Mouse (Mus musculus) MEL (cell line): ENCODE data around the gene Epha6. TPM values are rescaled to one million over a fixed set of nuclear protein-coding genes. Genes with fewer than 3 reads are reported as not detected.

Source experiments
- DNase-seq: peaks from one replicate; pipeline ENCODE4 v3.0.0; 2011; ENCODE audit warnings: low read depth, low spot score
- H3K27ac ChIP-seq: 2 replicates; pipeline ENCODE4 v1.5.1; 2012; ENCODE audit warnings: low read depth, mild to moderate bottlenecking, control low read depth, low read length, moderate library complexity; ENCODE audit not compliant: control insufficient read depth
- H3K27me3 ChIP-seq, 2 experiments: fragments of 150-350 bp in 1 of 2; sonication (generic) in 1 of 2; 2 replicates each; pipeline ENCODE4 v1.6.1; 2012; ENCODE audit warnings: low read length in 2 of 2, mild to moderate bottlenecking in 2 of 2, improper control_type of control experiment in 1 of 2, moderate library complexity in 1 of 2; ENCODE audit not compliant: insufficient read depth in 2 of 2, control insufficient read depth in 1 of 2
- H3K36me3 ChIP-seq, 2 experiments: 2 replicates each; pipeline ENCODE4 v1.6.1; 2012 to 2014; ENCODE audit warnings: low read length in 2 of 2, improper control_type of control experiment in 1 of 2, inconsistent platforms in 1 of 2, mild to moderate bottlenecking in 1 of 2; ENCODE audit not compliant: insufficient read depth in 2 of 2, control insufficient read depth in 1 of 2
- H3K4me1 ChIP-seq, 2 experiments: fragments of 150-350 bp in 1 of 2; sonication (generic) in 1 of 2; 2 replicates each; pipeline ENCODE4 v1.6.1; 2012; ENCODE audit warnings: low read length in 2 of 2, improper control_type of control experiment in 1 of 2, mild to moderate bottlenecking in 1 of 2; ENCODE audit not compliant: insufficient read depth in 2 of 2, control insufficient read depth in 1 of 2
- H3K4me3 ChIP-seq, 2 experiments: fragments of 150-350 bp in 1 of 2; sonication (generic) in 1 of 2; 2 replicates each; pipeline ENCODE4 v1.5.1; 2012; ENCODE audit warnings: low read depth in 2 of 2, low read length in 2 of 2, mild to moderate bottlenecking in 2 of 2, moderate library complexity in 2 of 2, control low read depth in 1 of 2, improper control_type of control experiment in 1 of 2; ENCODE audit not compliant: control insufficient read depth in 1 of 2, insufficient read depth in 1 of 2
- H3K79me2 ChIP-seq: 2 replicates; pipeline ENCODE4 v1.6.1; 2012; ENCODE audit warnings: mild to moderate bottlenecking, low read length, moderate library complexity; ENCODE audit not compliant: control insufficient read depth, poor library complexity, insufficient read depth
- H3K9ac ChIP-seq: 2 replicates; pipeline ENCODE4 v1.6.1; 2012; ENCODE audit warnings: low read depth, mild to moderate bottlenecking, control low read depth, low read length, moderate library complexity; ENCODE audit not compliant: control insufficient read depth, poor library complexity, severe bottlenecking
- H3K9me3 ChIP-seq: fragments of 150-350 bp; sonication (generic); replicated peaks from 2 replicates; pipeline ENCODE4 v1.6.1; 2012; ENCODE audit warnings: mild to moderate bottlenecking, low read length, improper control_type of control experiment, moderate library complexity; ENCODE audit not compliant: insufficient read depth
- BHLHE40 ChIP-seq: IDR thresholded peaks from 2 replicates; pipeline ENCODE4 v1.6.1; 2012; ENCODE audit warnings: low read depth, mild to moderate bottlenecking, inconsistent platforms, low read length, improper control_type of control experiment, borderline replicate concordance
- CHD1 ChIP-seq: IDR thresholded peaks from 2 replicates; pipeline ENCODE4 v1.6.1; 2012; ENCODE audit warnings: low read depth, mild to moderate bottlenecking, inconsistent platforms, low read length, improper control_type of control experiment
- CTCF ChIP-seq, 3 experiments: IDR thresholded peaks in 2 of 3; conservative IDR thresholded peaks in 1 of 3; 2 replicates each; pipeline ENCODE4 v1.5.1; 2011 to 2012; ENCODE audit warnings: low read length in 3 of 3, low read depth in 2 of 3, mild to moderate bottlenecking in 2 of 3, improper control_type of control experiment in 1 of 3, inconsistent platforms in 1 of 3, mixed read lengths in 1 of 3, moderate library complexity in 1 of 3; ENCODE audit not compliant: control insufficient read depth in 1 of 3, insufficient read depth in 1 of 3, poor library complexity in 1 of 3, severe bottlenecking in 1 of 3
- E2F4 ChIP-seq: IDR thresholded peaks from 2 replicates; pipeline ENCODE4 v1.6.1; 2011; ENCODE audit warnings: low read depth, low read length, improper control_type of control experiment, borderline replicate concordance
- EP300 ChIP-seq, 2 experiments: IDR thresholded peaks; 2 replicates each; pipeline ENCODE4 v1.6.1; 2011; ENCODE audit warnings: improper control_type of control experiment in 2 of 2, low read length in 2 of 2, low read depth in 1 of 2, mild to moderate bottlenecking in 1 of 2
- ETS1 ChIP-seq: IDR thresholded peaks from 2 replicates; pipeline ENCODE4 v1.6.1; 2012; ENCODE audit warnings: low read depth, mild to moderate bottlenecking, inconsistent platforms, low read length, improper control_type of control experiment, moderate library complexity
- GATA1 ChIP-seq: IDR thresholded peaks from 2 replicates; pipeline ENCODE4 v1.6.1; 2011; ENCODE audit warnings: low read depth, low read length, improper control_type of control experiment
- HCFC1 ChIP-seq: IDR thresholded peaks from 2 replicates; pipeline ENCODE4 v1.6.1; 2012; ENCODE audit warnings: low read depth, mild to moderate bottlenecking, inconsistent platforms, low read length, improper control_type of control experiment, moderate library complexity
- JUND ChIP-seq: IDR thresholded peaks from 2 replicates; pipeline ENCODE4 v1.6.1; 2011; ENCODE audit warnings: low read depth, mild to moderate bottlenecking, improper control_type of control experiment, low read length
- MAX ChIP-seq: IDR thresholded peaks from 2 replicates; pipeline ENCODE4 v1.6.1; 2011; ENCODE audit warnings: low read length, improper control_type of control experiment
- MEF2A ChIP-seq: IDR thresholded peaks from 2 replicates; pipeline ENCODE4 v1.6.1; 2014; ENCODE audit warnings: low read depth, mild to moderate bottlenecking, inconsistent platforms, low read length, improper control_type of control experiment; ENCODE audit not compliant: poor library complexity, insufficient replicate concordance, severe bottlenecking; ENCODE audit errors: extremely low read depth
- MXI1 ChIP-seq: IDR thresholded peaks from 2 replicates; pipeline ENCODE4 v1.6.1; 2011; ENCODE audit warnings: mild to moderate bottlenecking, low read depth, low read length, improper control_type of control experiment
- MYC ChIP-seq: IDR thresholded peaks from 2 replicates; pipeline ENCODE4 v1.6.1; 2011; ENCODE audit warnings: low read depth, mild to moderate bottlenecking, low read length, improper control_type of control experiment, moderate library complexity
- POLR2A ChIP-seq, 2 experiments: IDR thresholded peaks; 2 replicates each; pipeline ENCODE4 v1.6.1; 2011 to 2012; ENCODE audit warnings: low read length in 2 of 2, mild to moderate bottlenecking in 2 of 2, control low read depth in 1 of 2, improper control_type of control experiment in 1 of 2, low read depth in 1 of 2, moderate library complexity in 1 of 2; ENCODE audit not compliant: control insufficient read depth in 1 of 2, insufficient read depth in 1 of 2, poor library complexity in 1 of 2
- POLR2AphosphoS2 ChIP-seq: IDR thresholded peaks from 2 replicates; pipeline ENCODE4 v1.6.1; 2011; ENCODE audit warnings: low read length, improper control_type of control experiment
- SIN3A ChIP-seq: IDR thresholded peaks from 2 replicates; pipeline ENCODE4 v1.6.1; 2012; ENCODE audit warnings: low read length, improper control_type of control experiment, inconsistent platforms
- SMC3 ChIP-seq: IDR thresholded peaks from 2 replicates; pipeline ENCODE4 v1.6.1; 2011; ENCODE audit warnings: low read depth, low read length, improper control_type of control experiment
- TBP ChIP-seq: IDR thresholded peaks from 2 replicates; pipeline ENCODE4 v1.8.0; 2011; ENCODE audit warnings: low read depth, low read length, improper control_type of control experiment
- UBTF ChIP-seq: IDR thresholded peaks from 2 replicates; pipeline ENCODE4 v1.6.1; 2012; ENCODE audit warnings: low read depth, mild to moderate bottlenecking, inconsistent platforms, low read length, improper control_type of control experiment, moderate library complexity, borderline replicate concordance; ENCODE audit not compliant: insufficient read depth
- USF1 ChIP-seq: IDR thresholded peaks from 2 replicates; pipeline ENCODE4 v1.6.1; 2014; ENCODE audit warnings: low read depth, mild to moderate bottlenecking, inconsistent platforms, low read length, improper control_type of control experiment, moderate library complexity
- USF2 ChIP-seq, 2 experiments: IDR thresholded peaks; 2 replicates each; pipeline ENCODE4 v1.6.1; 2011 to 2012; ENCODE audit warnings: improper control_type of control experiment in 2 of 2, low read length in 2 of 2, borderline replicate concordance in 1 of 2, inconsistent platforms in 1 of 2, low read depth in 1 of 2, mild to moderate bottlenecking in 1 of 2; ENCODE audit not compliant: insufficient read depth in 1 of 2
- ZC3H11A ChIP-seq: IDR thresholded peaks from 2 replicates; pipeline ENCODE4 v1.6.1; 2012; ENCODE audit warnings: low read depth, mild to moderate bottlenecking, inconsistent platforms, low read length, improper control_type of control experiment
- ZKSCAN1 ChIP-seq: IDR thresholded peaks from 2 replicates; pipeline ENCODE4 v1.6.1; 2012; ENCODE audit warnings: low read depth, mild to moderate bottlenecking, inconsistent platforms, low read length, improper control_type of control experiment, moderate library complexity
- ZMIZ1 ChIP-seq: IDR thresholded peaks from 2 replicates; pipeline ENCODE4 v1.6.1; 2012; ENCODE audit warnings: low read depth, mild to moderate bottlenecking, inconsistent platforms, low read length, improper control_type of control experiment, moderate library complexity
- ZNF384 ChIP-seq: IDR thresholded peaks from 2 replicates; pipeline ENCODE4 v1.6.1; 2012; ENCODE audit warnings: low read depth, mild to moderate bottlenecking, inconsistent platforms, low read length, improper control_type of control experiment
- polyA plus RNA-seq, 2 experiments: library from polyadenylated mRNA; stranded (reverse) in 1 of 2; unstranded in 1 of 2; fragments of >175 nt in 1 of 2; fragments of >200 nt in 1 of 2; gene quantifications; 2 replicates each; pipeline versions ENCODE4 v1.2.1 to v1.2.4; 2012; ENCODE audit warnings: low replicate concordance in 2 of 2, low read depth in 1 of 2; ENCODE audit not compliant: insufficient read length in 2 of 2, insufficient read depth in 1 of 2, missing spikeins in 1 of 2
- total RNA-seq: library from RNA; depleted of rRNA; stranded (reverse); fragments of 300-350 nt; gene quantifications from 2 replicates; pipeline ENCODE4 v1.2.3, GENCODE M21; 2012

Epha6 gene
- total and polyA plus RNA-seq, 3 experiments: not detected

- no peak for TF ChIP-seq BHLHE40
- TF ChIP-seq USF1: no peak
- TF ChIP-seq CTCF (IDR thresholded peaks at IDR 0.05 in 2 of 3, conservative IDR thresholded peaks at IDR 0.05 in 1 of 3; ENCODE audit: control insufficient read depth in 1 of 3, insufficient read depth in 1 of 3, low read depth in 2 of 3, low read length in 3 of 3, poor library complexity in 1 of 3, severe bottlenecking in 1 of 3): no peak
- TF ChIP-seq ZMIZ1: no peak
- TF ChIP-seq MXI1: no peak
These were observed 171.1 kb downstream of the Epha6 start (continued) for GRCm38 (mm10) chr16:60434241-60434640.

- H3K27me3 ChIP-seq: no peaks in the 10 kb centered on the region
- DNase-seq: no peak
- no peak overlapping the region for H3K27ac ChIP-seq
- H3K9ac ChIP-seq: no peak overlapping the region
- H3K4me1 ChIP-seq: no peaks in the 10 kb centered on the region
- no peak for TF ChIP-seq MYC
- TF ChIP-seq GATA1: no peak
- TF ChIP-seq POLR2AphosphoS2: no peak
- no peak for TF ChIP-seq HCFC1
- no peak for TF ChIP-seq BHLHE40
- TF ChIP-seq E2F4: no peak
- TF ChIP-seq TBP: no peak
- no peak for TF ChIP-seq ETS1
- no peak for TF ChIP-seq SIN3A
- TF ChIP-seq MXI1: no peak
- no peak for TF ChIP-seq SMC3
- no peak for TF ChIP-seq MAX
- TF ChIP-seq EP300 (IDR thresholded peaks at IDR 0.05; ENCODE audit: low read depth in 1 of 2, low read length in 2 of 2): no peak
- TF ChIP-seq POLR2A (IDR thresholded peaks at IDR 0.05; ENCODE audit: control insufficient read depth in 1 of 2, insufficient read depth in 1 of 2, low read depth in 1 of 2, low read length in 2 of 2, poor library complexity in 1 of 2): no peak
- TF ChIP-seq USF2 (IDR thresholded peaks at IDR 0.05; ENCODE audit: borderline replicate concordance in 1 of 2, insufficient read depth in 1 of 2, low read depth in 1 of 2, low read length in 2 of 2): no peak
- no peaks in the 10 kb centered on the region for H3K9me3 ChIP-seq
- no peaks in the 10 kb centered on the region for H3K79me2 ChIP-seq
- no peaks in the 10 kb centered on the region for H3K36me3 ChIP-seq
- H3K4me3 ChIP-seq: no peak overlapping the region
These were observed 210.0 kb downstream of the Epha6 start for GRCm38 (mm10) chr16:60395306-60395705.

GRCm38 (mm10) chr16:60392961-60393360 is 212.4 kb downstream of the Epha6 start:
- no peaks in the 10 kb centered on the region for H3K9me3 ChIP-seq
- no peaks in the 10 kb centered on the region for H3K36me3 ChIP-seq
- no peak overlapping the region for H3K4me3 ChIP-seq
- no peaks in the 10 kb centered on the region for H3K4me1 ChIP-seq
- TF ChIP-seq ZKSCAN1: no peak
- no peak for TF ChIP-seq POLR2AphosphoS2
- no peak for TF ChIP-seq BHLHE40
- no peak for TF ChIP-seq ZC3H11A
- TF ChIP-seq ZNF384: no peak
- TF ChIP-seq TBP: no peak
- TF ChIP-seq EP300 (IDR thresholded peaks at IDR 0.05; ENCODE audit: low read depth in 1 of 2, low read length in 2 of 2): no peak
- TF ChIP-seq JUND: no peak
- TF ChIP-seq ETS1: no peak
- no peak for TF ChIP-seq MEF2A
- TF ChIP-seq HCFC1: no peak
- no peak for TF ChIP-seq MXI1
- no peak for TF ChIP-seq CHD1
- TF ChIP-seq UBTF: no peak
- TF ChIP-seq POLR2A (IDR thresholded peaks at IDR 0.05; ENCODE audit: control insufficient read depth in 1 of 2, insufficient read depth in 1 of 2, low read depth in 1 of 2, low read length in 2 of 2, poor library complexity in 1 of 2): no peak
- no peaks in the 10 kb centered on the region for H3K27me3 ChIP-seq
- no peak overlapping the region for H3K27ac ChIP-seq
- no peak overlapping the region for H3K9ac ChIP-seq
- DNase-seq: no peak
- H3K79me2 ChIP-seq: no peaks in the 10 kb centered on the region
